Mouse (Mus musculus) midbrain, embryonic 16.5 days (tissue): ENCODE measurements around the gene Scn4a. TPM values are rescaled to one million over a fixed set of nuclear protein-coding genes. Genes with fewer than 3 reads are reported as not detected.

ENCODE experiments used
- ATAC-seq: fragments of 200-750 bp; cut with Nextera tagmentation; 2 replicates; pipeline ENCODE4 v1.8.0; 2017; ENCODE audit warnings: moderate TSS enrichment
- H3K27ac ChIP-seq: fragments of 300-500 bp; sonication (generic); 2 replicates; pipeline ENCODE4 v1.5.1; 2014; ENCODE audit warnings: mild to moderate bottlenecking, low read length, mixed read lengths
- H3K27me3 ChIP-seq: fragments of 300-500 bp; sonication (generic); 2 replicates; pipeline ENCODE4 v1.6.1; 2014; ENCODE audit warnings: low read depth, low read length, mixed read lengths; ENCODE audit not compliant: control insufficient read depth, insufficient read depth
- H3K36me3 ChIP-seq: fragments of 300-500 bp; sonication (generic); 2 replicates; pipeline ENCODE4 v1.6.1; 2014; ENCODE audit warnings: mild to moderate bottlenecking, low read length, moderate library complexity, mixed read lengths; ENCODE audit not compliant: control insufficient read depth, insufficient read depth
- H3K4me1 ChIP-seq: fragments of 300-500 bp; sonication (generic); 2 replicates; pipeline ENCODE4 v1.6.1; 2014; ENCODE audit warnings: mild to moderate bottlenecking, low read length, mixed read lengths; ENCODE audit not compliant: control insufficient read depth, insufficient read depth
- H3K4me2 ChIP-seq: fragments of 300-500 bp; sonication (generic); 2 replicates; pipeline ENCODE4 v1.6.1; 2014; ENCODE audit warnings: mild to moderate bottlenecking, low read length, mixed read lengths
- H3K4me3 ChIP-seq: fragments of 300-500 bp; sonication (generic); 2 replicates; pipeline ENCODE4 v1.5.1; 2014; ENCODE audit warnings: low read depth, mild to moderate bottlenecking, low read length, moderate library complexity, mixed read lengths
- H3K9ac ChIP-seq: fragments of 300-500 bp; sonication (generic); 2 replicates; pipeline ENCODE4 v1.6.1; 2014; ENCODE audit warnings: low read depth, low read length, mixed read lengths
- H3K9me3 ChIP-seq: fragments of 300-500 bp; sonication (generic); replicated peaks from 2 replicates; pipeline ENCODE4 v1.6.1; 2014; ENCODE audit warnings: mild to moderate bottlenecking, low read length, mixed read lengths; ENCODE audit not compliant: control insufficient read depth, poor library complexity, severe bottlenecking
- WGBS: fragments of 180-500 bp; shearing (Covaris S2); extraction: QIAGEN DNeasy Blood & Tissue Kit; methylation state at CpG from one replicate; pipeline ENCODE4 v1.1.7; 2014; 5-methylcytosine and 5-hydroxymethylcytosine counted together
- polyA plus RNA-seq: library from polyadenylated mRNA; unstranded; fragments of >200 nt; fragmentation: Nextera tagmentation; extraction: Ambion mirVana; gene quantifications from 2 replicates; pipeline ENCODE4 v1.2.1, GENCODE M21; 2015

Scn4a gene
- polyA plus RNA-seq, 1 experiment from 2014 or later: not detected

- 59% methylated on average over 11 of the region's 11 CpGs for WGBS
- no peak overlapping the region for H3K4me3 ChIP-seq
- H3K27ac ChIP-seq: no peak overlapping the region
- ATAC-seq: no peak
- no peaks in the 10 kb centered on the region for H3K27me3 ChIP-seq
- no peaks in the 10 kb centered on the region for H3K9me3 ChIP-seq
- no peak overlapping the region for H3K9ac ChIP-seq
- no peak overlapping the region for H3K4me2 ChIP-seq
- no peaks in the 10 kb centered on the region for H3K36me3 ChIP-seq
- H3K4me1 ChIP-seq: no peaks in the 10 kb centered on the region
Observed at GRCm38 (mm10) chr11:106373998-106374397, 20.9 kb upstream of the Scn4a start.

- no peak overlapping the region for H3K9ac ChIP-seq
- 11% methylated on average over 3 of the region's 3 CpGs for WGBS
- no peaks in the 10 kb centered on the region for H3K27me3 ChIP-seq
- no peaks in the 10 kb centered on the region for H3K9me3 ChIP-seq
- H3K27ac ChIP-seq: no peak overlapping the region
- no peak overlapping the region for H3K4me3 ChIP-seq
- no peaks in the 10 kb centered on the region for H3K4me1 ChIP-seq
- no peak for ATAC-seq
- H3K4me2 ChIP-seq: no peak overlapping the region
- H3K36me3 ChIP-seq: no peaks in the 10 kb centered on the region
Observed at GRCm38 (mm10) chr11:106366316-106366715, 13.2 kb upstream of the Scn4a start.

GRCm38 (mm10) chr11:106365366-106365765 is 12.3 kb upstream of the Scn4a start, which contains the start of gene Prr29:
Prr29 (plus strand) TSS chr11:106365472.
- H3K9me3 ChIP-seq: no peaks in the 10 kb centered on the region
- H3K4me1 ChIP-seq: no peaks in the 10 kb centered on the region
- H3K9ac ChIP-seq: 0 out of 2 replicates have a peak within 1 kb of the TSS, but pooled peaks have one; percentile 17
- peak within 1 kb of the TSS; percentile 13; the same call in 1 of the 2 replicates for H3K4me2 ChIP-seq
- no peak within 1 kb of the TSS for H3K27ac ChIP-seq
- no peak within 1 kb of the TSS for H3K4me3 ChIP-seq
- no peak for ATAC-seq
- H3K36me3 ChIP-seq: no peaks in the 10 kb centered on the region
- 56% methylated on average over 10 of the region's 10 CpGs for WGBS
- H3K27me3 ChIP-seq: no peaks in the 10 kb centered on the region

GRCm38 (mm10) chr11:106364712-106365111 is 11.6 kb upstream of the Scn4a start:
- ATAC-seq: no peak
- Histone ChIP-seq H3K27me3 (no peaks in the 10 kb centered on the region), H3K9me3 (no peaks in the 10 kb centered on the region), H3K4me1 (no peaks in the 10 kb centered on the region), H3K4me2 (peak overlapping the region; percentile 13; the same call in 1 of the 2 replicates), H3K4me3 (no peak overlapping the region), H3K27ac (no peak overlapping the region), H3K9ac (0 out of 2 replicates have a peak overlapping the region, but pooled peaks have one; percentile 17), H3K36me3 (no peaks in the 10 kb centered on the region)
- WGBS: 6% methylated on average over 11 of the region's 11 CpGs

GRCm38 (mm10) chr11:106359350-106359749 is 6.3 kb upstream of the Scn4a start:
- ATAC-seq: no peak
- WGBS: 17% methylated on average over 5 of the region's 5 CpGs
- H3K27ac ChIP-seq: no peak overlapping the region

GRCm38 (mm10) chr11:106355382-106356128 is 2.5 kb upstream of the Scn4a start:
- WGBS: 75% methylated on average over 19 of the region's 19 CpGs
- Histone ChIP-seq H3K36me3 (no peaks in the 10 kb centered on the region), H3K27ac (no peak overlapping the region), H3K27me3 (no peaks in the 10 kb centered on the region), H3K9ac (no peak overlapping the region), H3K4me2 (no peak overlapping the region), H3K9me3 (no peaks in the 10 kb centered on the region; the same call in 1 of the 2 replicates), H3K4me3 (no peak overlapping the region), H3K4me1 (no peaks in the 10 kb centered on the region)
- no peak for ATAC-seq

More at GRCm38 (mm10) chr11:106359350-106359749, 6.3 kb upstream of the Scn4a start:
- Histone ChIP-seq H3K4me2 (no peak overlapping the region), H3K4me1 (no peaks in the 10 kb centered on the region), H3K9me3 (no peaks in the 10 kb centered on the region; the same call in 1 of the 2 replicates), H3K9ac (no peak overlapping the region), H3K36me3 (no peaks in the 10 kb centered on the region), H3K27me3 (no peaks in the 10 kb centered on the region), H3K4me3 (no peak overlapping the region)

- Histone ChIP-seq H3K9ac (no peak overlapping the region), H3K4me2 (no peak overlapping the region), H3K9me3 (no peaks in the 10 kb centered on the region; the same call in 1 of the 2 replicates), H3K4me1 (no peaks in the 10 kb centered on the region), H3K4me3 (no peak overlapping the region), H3K27me3 (no peaks in the 10 kb centered on the region), H3K27ac (no peak overlapping the region), H3K36me3 (no peaks in the 10 kb centered on the region)
- WGBS: 68% methylated on average over 1 of the region's 1 CpGs
- no peak for ATAC-seq
Observed at GRCm38 (mm10) chr11:106354181-106354580, 1.1 kb upstream of the Scn4a start.

GRCm38 (mm10) chr11:106351941-106352340 is 1.1 kb downstream of the Scn4a start:
- H3K4me3 ChIP-seq: no peak overlapping the region
- no peaks in the 10 kb centered on the region; the same call in 1 of the 2 replicates for H3K9me3 ChIP-seq
- no peaks in the 10 kb centered on the region for H3K4me1 ChIP-seq
- H3K36me3 ChIP-seq: no peaks in the 10 kb centered on the region
- H3K27me3 ChIP-seq: no peaks in the 10 kb centered on the region
- no peak overlapping the region for H3K27ac ChIP-seq
- H3K9ac ChIP-seq: no peak overlapping the region
- no peak for ATAC-seq
- WGBS: 81% methylated on average over 4 of the region's 4 CpGs
- H3K4me2 ChIP-seq: no peak overlapping the region

- Histone ChIP-seq H3K4me1 (no peaks in the 10 kb centered on the region), H3K9ac (no peak overlapping the region), H3K27me3 (no peaks in the 10 kb centered on the region), H3K4me2 (no peak overlapping the region), H3K27ac (no peak overlapping the region), H3K9me3 (no peaks in the 10 kb centered on the region), H3K4me3 (no peak overlapping the region), H3K36me3 (no peaks in the 10 kb centered on the region)
- WGBS: 62% methylated on average over 3 of the region's 3 CpGs
- no peak for ATAC-seq
Observed at GRCm38 (mm10) chr11:106351253-106351652, 1.8 kb downstream of the Scn4a start.
